Mouse (Mus musculus) heart, adult 9 months (tissue): ENCODE data around the gene Gm11444.

Experiments used
- DNase-seq, 2 experiments: peaks; one replicate each; pipeline ENCODE4 v3.0.0; 2022; ENCODE audit warnings: low spot score in 2 of 2

Gene Gm11444

DNA sequence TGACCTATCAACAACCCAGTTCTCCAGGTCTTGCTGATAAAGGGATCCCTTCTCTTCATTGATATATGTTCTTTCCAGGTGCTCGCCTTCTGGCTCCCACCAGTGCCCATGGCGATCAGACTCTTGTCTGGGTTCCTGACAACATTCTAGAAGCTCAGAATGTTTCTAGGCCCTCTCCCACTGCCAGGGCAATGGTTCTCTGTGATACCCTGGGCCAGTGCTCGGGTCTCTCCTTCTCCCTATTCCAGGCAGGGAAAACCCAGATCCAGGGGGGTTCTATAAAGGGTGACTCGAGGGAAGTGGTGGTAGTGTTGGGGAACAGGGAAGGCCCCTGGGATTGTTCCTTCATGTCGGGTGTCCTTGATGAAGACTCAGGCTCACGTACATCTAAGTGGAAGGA is at the start of gene Gm11444:
TSS of gene Gm11444 (minus strand) at position 101 of the 400 bp plus-strand sequence.
- no peak for DNase-seq

- no peak for DNase-seq
Observed at GRCm38 (mm10) chr11:85896335-85896985, 46.3 kb upstream of the Gm11444 start.

DNA sequence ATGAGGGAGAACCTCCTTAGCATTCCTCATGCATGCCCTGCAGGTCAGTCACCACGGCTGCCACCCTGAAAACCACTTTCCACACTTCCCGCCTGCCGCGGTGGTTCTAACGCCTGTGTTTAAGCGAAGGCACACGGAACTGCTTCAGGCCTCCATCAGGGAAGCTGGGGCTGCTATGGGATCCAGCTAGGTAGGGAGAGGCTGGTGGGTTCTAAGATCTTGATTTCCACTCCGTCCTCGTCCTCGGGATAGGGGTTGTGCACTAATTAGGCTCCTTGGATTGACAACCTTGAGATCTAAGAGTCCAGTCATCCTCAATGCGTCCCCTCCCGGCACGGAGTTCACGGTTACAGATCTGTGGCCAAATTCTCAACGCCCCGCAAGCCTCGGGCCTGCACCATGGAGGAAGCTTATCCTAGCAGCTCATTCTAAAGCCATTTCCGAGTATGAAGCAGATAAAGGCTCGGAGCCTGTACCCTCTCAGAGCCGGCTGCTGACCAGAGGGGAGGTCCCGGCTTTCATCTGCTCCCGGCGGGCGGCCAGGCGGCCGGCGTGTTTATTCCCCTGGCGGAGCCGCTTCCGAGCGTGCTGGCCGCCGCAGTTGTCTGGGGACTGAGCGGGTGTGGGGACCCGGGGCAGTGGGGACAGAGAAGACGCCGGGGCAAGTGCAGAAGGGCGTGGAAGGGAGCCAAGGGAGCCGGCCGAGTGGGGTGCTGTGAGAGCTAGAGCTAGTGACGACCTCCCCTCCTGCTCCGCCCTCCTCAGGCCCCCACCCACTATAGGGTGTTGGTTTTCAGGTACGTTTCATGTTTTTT is 44.8 kb upstream of the Gm11444 start:
- no peak for DNase-seq

DNA sequence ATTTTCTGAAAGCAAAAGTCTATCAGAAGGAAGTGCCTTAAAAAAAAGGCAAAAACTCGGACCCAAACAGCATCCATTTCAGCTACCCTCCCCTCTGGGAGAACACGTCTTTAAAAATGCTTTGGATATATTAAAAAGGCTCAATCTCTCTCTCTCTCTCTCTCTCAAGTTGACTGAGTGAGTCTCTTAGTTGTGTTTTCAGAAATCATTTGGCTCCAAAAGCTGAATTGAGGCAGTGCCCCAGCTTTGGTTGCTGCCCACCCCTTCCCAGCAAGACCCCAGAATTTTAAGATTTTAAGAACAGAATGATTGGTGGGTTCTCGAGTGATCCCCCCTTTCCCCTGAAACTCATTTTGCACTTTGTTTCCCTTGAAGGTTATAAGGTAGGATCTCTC is 44.0 kb upstream of the Gm11444 start:
- no peak for DNase-seq

DNA sequence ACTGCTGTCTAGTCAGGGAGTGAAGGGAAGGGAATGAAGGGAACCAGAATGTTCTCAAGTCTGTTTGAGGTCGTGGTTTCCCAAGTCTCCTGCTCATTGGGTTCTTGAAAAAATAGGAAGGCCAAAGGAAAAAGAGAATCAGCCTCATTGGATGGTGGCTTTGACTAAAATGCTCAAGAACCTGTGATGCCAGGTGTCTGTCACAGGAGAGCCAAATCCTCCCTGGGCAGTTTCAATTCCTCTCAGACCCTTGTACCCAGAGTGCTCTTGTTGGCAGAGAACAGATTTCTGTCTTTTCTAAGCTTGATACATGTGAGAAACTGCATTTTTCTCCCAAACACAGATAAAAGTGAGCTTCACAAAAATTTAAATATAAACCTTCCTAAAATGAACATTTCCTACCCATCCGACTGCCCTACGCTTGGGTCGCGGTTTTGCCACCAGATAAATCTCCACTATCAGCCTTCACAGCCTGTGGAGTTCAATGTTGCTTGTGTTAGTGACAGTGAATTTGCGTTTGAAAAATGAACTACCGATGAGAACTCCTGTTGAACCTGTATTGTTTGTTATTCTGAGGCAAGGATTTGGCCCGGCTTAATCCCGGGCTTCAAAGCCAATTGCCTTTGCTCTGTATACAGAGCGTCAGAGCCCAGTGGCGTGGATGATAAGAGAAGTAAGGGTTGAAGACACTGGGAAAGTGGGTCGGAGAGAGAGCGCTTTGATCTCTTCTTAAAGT is 43.4 kb upstream of the Gm11444 start:
- no peak for DNase-seq

- DNase-seq: no peak
Observed at GRCm38 (mm10) chr11:85892771-85893170, 42.6 kb upstream of the Gm11444 start.

DNA sequence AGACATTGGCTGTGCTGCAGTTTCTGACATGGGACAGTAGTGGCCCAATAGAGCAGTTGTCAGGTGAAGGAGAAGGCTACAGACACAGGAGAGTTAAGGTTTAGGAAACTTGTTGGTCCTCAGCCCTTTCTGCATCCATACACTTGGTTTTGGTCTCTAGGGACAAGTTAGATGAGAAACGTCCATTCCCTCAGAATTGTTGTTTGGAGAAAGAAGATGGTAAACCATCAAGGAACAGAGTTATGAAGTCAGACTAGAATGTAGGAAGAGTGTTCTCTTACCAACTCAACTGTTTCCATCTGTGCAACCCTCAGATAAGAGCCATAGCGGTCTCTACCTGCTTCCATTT is 41.5 kb upstream of the Gm11444 start:
- no peak for DNase-seq

DNA sequence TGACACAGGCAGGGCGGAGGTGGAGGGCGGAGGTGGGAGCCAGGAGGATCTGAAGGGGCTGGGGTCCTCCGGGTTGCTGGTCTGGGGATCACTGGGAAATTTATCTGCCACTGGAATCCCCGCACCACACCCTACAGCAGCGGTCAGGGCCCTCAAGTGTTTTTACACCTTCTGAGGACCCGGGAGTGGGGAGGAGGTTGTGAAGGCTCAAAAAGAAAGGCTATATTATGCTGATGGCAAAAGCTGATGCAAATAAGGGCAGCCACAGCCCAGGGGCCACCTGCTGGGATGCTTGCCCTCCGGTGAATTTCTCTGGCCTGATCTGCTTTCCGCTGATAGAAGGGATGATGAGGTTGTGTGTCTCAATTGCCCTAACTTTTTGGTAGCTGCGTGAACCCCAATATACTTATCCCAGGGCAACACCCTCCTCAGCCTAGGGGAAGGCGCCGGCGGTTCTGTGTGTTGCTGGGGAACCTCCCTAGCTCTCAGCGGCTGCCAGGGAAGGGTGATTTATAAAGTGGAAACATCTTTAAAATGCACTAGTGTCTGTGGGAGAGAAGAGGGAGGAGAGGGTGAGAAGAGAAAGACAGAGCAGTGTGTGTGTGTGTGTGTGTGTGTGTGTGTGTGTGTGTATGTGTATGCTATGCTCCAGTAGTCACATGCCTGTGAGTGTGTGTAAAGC is 41.0 kb upstream of the Gm11444 start:
- no peak for DNase-seq

GRCm38 (mm10) chr11:85890563-85890845 is 40.4 kb upstream of the Gm11444 start:
- DNase-seq: no peak

- no peak for DNase-seq
Observed at GRCm38 (mm10) chr11:85889730-85890562, 39.8 kb upstream of the Gm11444 start.

GRCm38 (mm10) chr11:85889056-85889729 is 39.1 kb upstream of the Gm11444 start:
- no peak for DNase-seq

GRCm38 (mm10) chr11:85888451-85888961 is 38.4 kb upstream of the Gm11444 start:
- DNase-seq: no peak

GRCm38 (mm10) chr11:85887801-85888450 is 37.8 kb upstream of the Gm11444 start:
- DNase-seq: no peak

DNA sequence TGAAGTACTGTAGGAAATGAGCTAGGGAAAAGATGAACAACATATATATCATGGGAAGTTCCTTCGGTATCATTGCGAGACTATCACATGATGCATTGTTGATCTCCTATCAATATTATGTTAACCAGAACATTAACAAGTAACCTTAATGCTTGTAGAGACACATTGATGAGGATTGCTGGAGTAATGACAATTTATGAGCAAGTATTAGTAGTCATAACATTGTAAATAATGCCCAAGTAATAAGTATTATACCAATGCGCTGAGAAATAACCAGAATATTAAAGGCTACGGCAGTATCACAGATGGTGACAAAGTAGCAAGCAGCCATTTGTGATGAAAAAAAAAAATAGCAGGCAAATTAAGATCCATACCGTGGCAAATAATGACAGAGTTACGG is 37.1 kb upstream of the Gm11444 start:
- DNase-seq: no peak

GRCm38 (mm10) chr11:85886429-85886785 is 36.3 kb upstream of the Gm11444 start:
- DNase-seq: no peak

DNA sequence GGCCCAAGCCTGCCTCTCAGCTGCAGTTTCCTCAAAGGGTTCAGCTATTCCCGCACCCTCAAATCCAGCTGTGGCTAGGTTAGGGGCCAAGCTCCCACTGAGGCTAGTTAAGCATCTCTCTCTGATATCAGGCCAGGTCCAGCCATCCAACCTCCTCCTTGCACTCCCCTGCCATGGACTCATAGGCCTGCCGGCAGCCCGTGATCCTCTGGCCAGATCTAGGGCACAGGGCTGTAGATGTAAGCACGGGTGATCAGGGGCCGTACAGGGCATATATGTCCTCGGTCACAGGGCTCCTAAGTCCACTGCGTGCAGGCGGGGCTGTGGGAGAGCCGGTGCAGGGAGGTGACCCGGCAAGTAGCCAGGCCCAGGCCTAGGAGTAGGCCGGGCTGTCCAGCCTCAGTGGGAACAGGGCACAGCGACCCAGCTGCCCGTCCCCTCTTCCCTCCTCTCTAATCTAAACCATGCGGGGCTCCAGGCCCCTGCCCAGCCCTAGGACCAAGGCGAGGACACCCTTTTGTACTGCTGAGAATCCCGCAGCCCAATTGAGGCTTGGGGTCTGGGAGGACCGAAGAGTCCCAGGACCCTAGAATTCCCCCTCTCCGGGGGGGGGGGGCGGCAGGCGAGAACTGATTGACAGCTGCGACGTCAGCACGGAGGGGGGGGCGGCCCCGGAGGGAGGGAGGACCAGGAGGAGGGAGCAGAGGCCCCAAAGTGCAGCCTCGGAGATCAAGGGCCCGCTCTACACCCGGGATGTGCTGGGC is 35.7 kb upstream of the Gm11444 start, which contains the start of gene Tbx4:
TSS of gene Tbx4 (plus strand) at position 758 of the 764 bp plus-strand sequence.
- DNase-seq: no peak

GRCm38 (mm10) chr11:85884498-85884897 is 34.4 kb upstream of the Gm11444 start:
- DNase-seq: no peak

- DNase-seq: no peak
Observed at GRCm38 (mm10) chr11:85876059-85876788, 26.1 kb upstream of the Gm11444 start.

DNA sequence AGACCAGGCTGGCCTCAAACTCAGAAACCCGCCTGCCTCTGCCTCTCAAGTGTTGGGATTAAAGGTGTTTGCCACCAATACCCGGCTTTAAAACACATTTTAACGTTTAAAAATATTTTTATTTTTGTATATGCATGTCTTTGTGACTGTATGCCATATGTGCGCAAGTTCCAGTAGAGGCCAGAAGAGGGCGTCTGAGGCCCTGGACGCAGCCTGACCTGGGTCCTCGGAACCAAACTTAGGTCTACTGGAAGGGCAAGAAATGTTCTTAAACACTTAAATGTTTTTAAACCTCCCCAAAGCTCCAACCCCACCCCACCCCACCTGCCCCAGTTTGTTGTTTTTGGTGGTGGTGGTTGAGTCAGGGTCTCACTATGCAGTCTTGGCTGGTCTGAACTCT is 14.2 kb upstream of the Gm11444 start:
- DNase-seq: no peak
